Mouse (Mus musculus): ENCODE measurements around the gene Hoxa6. TPM values are rescaled to one million over a fixed set of nuclear protein-coding genes. Genes with fewer than 3 reads are reported as not detected.

The Hoxa6 gene
- total and polyA plus RNA-seq, 3 experiments = 0.16 TPM; not detected in 2

DNA sequence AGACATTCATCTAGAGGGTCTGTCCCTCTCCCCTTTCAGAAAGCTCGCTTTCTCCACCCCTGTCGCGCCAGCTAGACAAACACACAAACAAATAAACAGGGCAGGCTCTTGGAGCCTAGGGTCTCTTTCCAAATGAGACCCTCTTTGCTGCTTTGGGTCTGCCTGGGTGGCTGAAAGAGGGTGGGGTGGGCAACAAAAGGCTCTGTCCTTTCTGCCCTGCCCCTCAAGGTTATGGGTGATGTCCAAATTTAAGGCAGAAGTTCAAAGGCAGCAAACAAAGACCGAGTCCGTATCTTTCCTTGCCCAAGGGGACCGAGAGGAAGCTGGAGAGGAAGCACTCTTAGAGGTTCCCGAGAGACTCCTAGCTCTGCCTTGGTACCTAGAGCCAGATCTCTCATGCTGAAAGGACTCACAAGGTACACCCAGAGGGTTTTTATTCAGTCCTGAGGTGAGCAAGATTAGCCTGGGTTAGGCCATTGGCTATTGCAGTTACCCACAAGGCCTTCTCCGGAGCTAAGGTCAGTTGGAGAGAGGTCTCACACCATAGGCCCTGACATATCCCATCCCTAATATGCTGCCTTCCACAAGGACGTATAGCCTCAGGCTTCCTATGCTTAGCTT, 32.6 kb upstream of the Hoxa6 start:
- ATAC-seq (ENCODE audit: extremely low read depth, insufficient number of reproducible peaks, low FRiP score, poor library complexity, severe bottlenecking) = no peak
- TF ChIP-seq POLR2AphosphoS5 (IDR thresholded peaks at IDR 0.05; ENCODE audit: insufficient replicate concordance, low read depth, low read length) = no peak
- TF ChIP-seq TAL1 (conservative IDR thresholded peaks at IDR 0.05; ENCODE audit: low read depth, low read length) = no peak
- no peak for TF ChIP-seq CTCF (IDR thresholded peaks at IDR 0.05; ENCODE audit: low read depth, low read length)

DNA sequence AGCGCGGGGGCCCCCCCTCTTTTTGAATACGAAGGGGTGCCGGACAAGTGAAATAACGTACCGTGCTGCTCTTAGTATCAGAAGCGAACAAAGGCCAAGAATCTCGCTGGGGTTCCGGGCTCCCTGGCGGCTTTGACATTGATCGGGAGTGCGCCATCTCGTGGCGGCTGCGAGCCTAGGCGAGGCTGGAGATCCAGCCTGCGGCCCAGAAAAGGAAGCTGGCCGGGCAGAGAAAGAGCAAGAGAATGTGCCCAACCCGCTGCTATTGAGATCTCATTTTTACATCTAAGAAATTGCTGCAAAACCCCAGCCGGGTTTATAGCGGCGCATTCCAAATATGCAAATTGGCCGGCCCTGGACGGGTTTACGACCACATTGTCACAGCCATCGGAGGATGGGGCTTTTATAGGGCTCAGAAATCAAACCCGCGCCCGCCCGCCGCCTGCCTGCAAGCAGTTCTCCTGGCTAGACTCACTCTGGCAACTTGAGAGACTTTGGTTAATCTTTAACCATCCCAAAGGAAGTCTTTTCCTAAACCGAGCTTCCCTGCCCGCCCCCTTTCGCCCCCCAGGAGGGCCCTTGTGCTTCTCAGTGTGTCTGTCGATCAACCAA, 32.0 kb upstream of the Hoxa6 start, which contains the start of gene Hoxa10:
Gene Hoxa10, minus strand, starts transcription at position 466 of the 612 bp plus-strand sequence.
- Histone ChIP-seq H3K36me3 (replicated peaks) (no peaks in the 10 kb centered on the region), H3K9me3 (replicated peaks) (no peaks in the 10 kb centered on the region), H3K4me3 (ENCODE audit: low read depth, low read length) (no peak within 1 kb of the TSS), H3K27me3 (ENCODE audit: insufficient read depth, low read length) (peaks cover 26% of the 10 kb centered on the region), H3K4me1 (ENCODE audit: insufficient read depth, low read depth, low read length) (no peaks in the 10 kb centered on the region)
- TF ChIP-seq GATA2 (IDR thresholded peaks at IDR 0.05; ENCODE audit: borderline replicate concordance, low read depth, low read length) (no peak), CTCF (IDR thresholded peaks at IDR 0.05; ENCODE audit: low read depth, low read length) (no peak)
- ATAC-seq (ENCODE audit: extremely low read depth, insufficient number of reproducible peaks, low FRiP score, poor library complexity, severe bottlenecking) (no peak), DNase-seq (ENCODE audit: low spot score) (no peak)

More for the DNA sequence above, 32.6 kb upstream of the Hoxa6 start:
- Histone ChIP-seq H3K4me3 (ENCODE audit: low read depth, low read length) (no peak overlapping the region), H3K9me3 (replicated peaks) (no peaks in the 10 kb centered on the region), H3K36me3 (replicated peaks) (no peaks in the 10 kb centered on the region), H3K4me1 (ENCODE audit: insufficient read depth, low read depth, low read length) (no peaks in the 10 kb centered on the region), H3K27me3 (ENCODE audit: insufficient read depth, low read length) (peaks cover 27% of the 10 kb centered on the region)
- no peak for DNase-seq (ENCODE audit: low spot score)

DNA sequence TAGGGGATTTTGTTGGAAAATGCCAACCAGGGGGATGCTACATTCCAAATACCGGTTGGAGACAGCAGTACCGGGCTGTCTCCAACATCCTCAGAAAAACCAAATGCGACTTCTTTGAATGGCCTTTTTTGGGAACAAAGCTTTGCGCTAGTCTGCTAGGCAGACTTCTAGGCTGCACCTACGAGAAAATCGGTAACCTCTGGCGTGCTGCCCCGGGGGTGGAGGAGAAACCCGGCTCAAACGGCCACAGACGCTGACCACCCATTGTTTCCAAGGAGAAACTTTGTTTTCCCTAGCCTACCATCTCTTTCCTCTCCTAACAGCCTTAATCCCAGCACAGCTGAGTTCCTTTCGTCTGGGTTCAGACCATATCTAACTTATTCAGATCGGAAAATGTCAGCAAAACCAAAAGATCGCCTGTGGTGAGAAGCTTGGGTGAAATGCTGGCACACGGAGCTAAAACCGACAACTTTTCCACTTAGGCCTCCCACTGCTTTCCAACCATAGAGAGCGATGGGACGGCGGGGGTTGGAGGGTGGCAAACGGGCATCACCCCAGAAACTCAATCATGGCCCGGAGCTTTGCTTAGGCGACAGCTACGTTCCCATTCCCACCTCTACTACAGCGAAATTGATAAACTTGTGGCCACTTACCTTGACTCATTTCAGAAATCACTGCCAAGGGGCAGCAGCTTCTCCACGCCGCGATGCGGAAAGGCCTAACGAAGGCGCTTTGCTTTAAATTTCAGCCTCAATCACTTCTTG, 31.3 kb upstream of the Hoxa6 start:
- H3K4me3 ChIP-seq (ENCODE audit: low read depth, low read length) = no peak overlapping the region
- TF ChIP-seq CTCF (IDR thresholded peaks at IDR 0.05; ENCODE audit: low read depth, low read length) (no peak), TAL1 (conservative IDR thresholded peaks at IDR 0.05; ENCODE audit: low read depth, low read length) (no peak), GATA1 (IDR thresholded peaks at IDR 0.05; ENCODE audit: borderline replicate concordance, low read length) (no peak), GATA2 (IDR thresholded peaks at IDR 0.05; ENCODE audit: borderline replicate concordance, low read depth, low read length) (no peak), POLR2AphosphoS5 (IDR thresholded peaks at IDR 0.05; ENCODE audit: insufficient replicate concordance, low read depth, low read length) (no peak)
- peaks cover 22% of the 10 kb centered on the region for H3K27me3 ChIP-seq (ENCODE audit: insufficient read depth, low read length)

DNA sequence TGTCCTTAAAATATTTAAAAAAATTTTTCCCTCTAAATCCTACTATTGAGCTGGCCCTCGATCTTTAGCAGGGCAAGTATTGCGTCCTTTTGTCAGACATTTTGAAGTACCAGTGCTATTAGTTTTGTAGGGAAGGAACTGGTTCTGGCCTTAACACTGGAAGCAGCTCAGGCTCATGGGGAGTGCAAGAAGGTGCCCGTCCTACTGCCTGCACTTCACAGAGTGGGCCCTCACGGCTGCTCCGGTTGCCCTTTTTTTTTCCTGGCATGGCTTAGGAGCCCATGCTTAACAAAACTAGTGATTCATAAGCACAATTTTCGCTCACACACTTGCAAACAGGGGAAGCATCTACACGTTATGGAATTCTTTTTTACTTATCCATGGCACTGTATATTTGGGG, 30.5 kb upstream of the Hoxa6 start:
- H3K27me3 ChIP-seq (ENCODE audit: insufficient read depth, low read length) = peaks cover 27% of the 10 kb centered on the region

More for the DNA sequence above, 31.3 kb upstream of the Hoxa6 start:
- DNase-seq (ENCODE audit: low spot score) = no peak
- 0 out of 2 replicates have a peak, but pooled peaks cover under 1% of the 10 kb centered on the region for H3K9me3 ChIP-seq (replicated peaks)
- ATAC-seq (ENCODE audit: extremely low read depth, insufficient number of reproducible peaks, low FRiP score, poor library complexity, severe bottlenecking) = no peak
- no peaks in the 10 kb centered on the region for H3K36me3 ChIP-seq (replicated peaks)
- H3K4me1 ChIP-seq (ENCODE audit: insufficient read depth, low read depth, low read length) = no peaks in the 10 kb centered on the region

DNA sequence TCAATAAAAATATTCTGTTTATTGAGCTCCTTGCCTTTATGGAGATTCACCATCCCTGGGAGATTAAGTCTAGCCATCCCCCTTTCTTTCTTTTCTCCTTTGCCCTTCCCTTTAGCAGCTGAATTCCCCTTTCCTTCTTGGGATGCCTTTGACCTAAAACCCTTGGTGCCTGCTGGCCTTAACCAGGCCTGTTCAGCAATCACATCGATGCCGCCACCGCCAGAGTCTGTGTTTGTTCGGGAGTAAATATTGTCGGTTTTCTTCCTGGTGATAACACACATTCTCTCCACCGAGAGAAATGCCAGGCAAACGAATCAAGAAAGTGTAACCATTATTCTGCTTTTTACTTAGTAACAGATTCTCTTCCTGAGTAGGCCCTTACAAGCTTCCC, 29.6 kb upstream of the Hoxa6 start:
- no peak overlapping the region for H3K4me3 ChIP-seq (ENCODE audit: low read depth, low read length)
- TF ChIP-seq GATA1 (IDR thresholded peaks at IDR 0.05; ENCODE audit: borderline replicate concordance, low read length) = no peak
- no peak for TF ChIP-seq POLR2AphosphoS5 (IDR thresholded peaks at IDR 0.05; ENCODE audit: insufficient replicate concordance, low read depth, low read length)
- TF ChIP-seq GATA2 (IDR thresholded peaks at IDR 0.05; ENCODE audit: borderline replicate concordance, low read depth, low read length) = no peak
- peaks cover 31% of the 10 kb centered on the region for H3K27me3 ChIP-seq (ENCODE audit: insufficient read depth, low read length)
- ATAC-seq (ENCODE audit: extremely low read depth, insufficient number of reproducible peaks, low FRiP score, poor library complexity, severe bottlenecking) (no peak), DNase-seq (ENCODE audit: low spot score) (no peak)
- H3K4me1 ChIP-seq (ENCODE audit: insufficient read depth, low read depth, low read length) = no peaks in the 10 kb centered on the region
- H3K9me3 ChIP-seq (replicated peaks) = peaks cover 12% of the 10 kb centered on the region
- H3K36me3 ChIP-seq (replicated peaks) = no peaks in the 10 kb centered on the region

More for the DNA sequence above, 30.5 kb upstream of the Hoxa6 start:
- Histone ChIP-seq H3K4me3 (ENCODE audit: low read depth, low read length) (no peak overlapping the region), H3K9me3 (replicated peaks) (peaks cover 8% of the 10 kb centered on the region), H3K36me3 (replicated peaks) (no peaks in the 10 kb centered on the region), H3K4me1 (ENCODE audit: insufficient read depth, low read depth, low read length) (no peaks in the 10 kb centered on the region)
- ATAC-seq (ENCODE audit: extremely low read depth, insufficient number of reproducible peaks, low FRiP score, poor library complexity, severe bottlenecking) (no peak), DNase-seq (ENCODE audit: low spot score) (no peak)
- no peak for TF ChIP-seq POLR2AphosphoS5 (IDR thresholded peaks at IDR 0.05; ENCODE audit: insufficient replicate concordance, low read depth, low read length)
- no peak for TF ChIP-seq GATA2 (IDR thresholded peaks at IDR 0.05; ENCODE audit: borderline replicate concordance, low read depth, low read length)
- TF ChIP-seq CTCF (IDR thresholded peaks at IDR 0.05; ENCODE audit: low read depth, low read length) = no peak
- no peak for TF ChIP-seq TAL1 (conservative IDR thresholded peaks at IDR 0.05; ENCODE audit: low read depth, low read length)
- no peak for TF ChIP-seq GATA1 (IDR thresholded peaks at IDR 0.05; ENCODE audit: borderline replicate concordance, low read length)

DNA sequence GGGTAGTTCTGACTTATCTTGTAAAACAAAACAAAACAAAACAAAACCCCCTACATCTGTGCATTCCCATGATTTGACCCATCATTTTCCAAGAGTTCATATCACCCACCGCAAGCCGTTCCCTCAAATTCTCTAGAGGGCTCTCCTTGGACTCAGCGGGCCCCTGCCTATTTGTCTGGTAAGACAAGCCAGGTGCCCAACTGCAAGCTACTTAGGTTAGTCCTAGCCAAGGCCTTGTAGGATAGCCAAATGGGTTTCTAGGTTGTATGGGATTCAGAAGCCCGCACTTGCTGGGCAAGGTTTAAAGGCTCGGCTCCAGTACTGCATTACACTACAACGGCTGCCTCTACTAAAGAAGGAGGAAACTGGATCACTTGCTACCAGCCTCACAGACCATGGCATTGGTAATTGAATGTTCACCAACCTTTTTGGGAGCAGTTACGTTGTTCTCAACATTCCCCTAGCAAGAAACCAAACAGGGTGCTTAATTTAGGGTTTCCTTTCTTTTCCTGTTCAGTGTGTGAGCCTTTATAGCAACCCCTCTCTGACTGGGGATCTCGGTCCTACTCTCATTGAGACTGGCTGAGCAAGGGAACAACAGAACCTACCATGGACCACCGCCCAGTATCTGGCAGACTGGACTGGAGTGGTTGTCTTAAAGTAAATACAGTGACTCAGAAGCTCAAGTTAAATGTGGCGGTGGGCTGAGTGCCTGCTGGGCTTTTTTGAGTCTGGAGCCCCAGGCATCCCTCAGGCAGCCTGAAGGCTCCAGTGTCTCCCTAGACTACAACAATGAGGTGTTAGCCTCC, 29.0 kb upstream of the Hoxa6 start:
- Histone ChIP-seq H3K36me3 (replicated peaks) (no peaks in the 10 kb centered on the region), H3K4me3 (ENCODE audit: low read depth, low read length) (no peak overlapping the region), H3K4me1 (ENCODE audit: insufficient read depth, low read depth, low read length) (no peaks in the 10 kb centered on the region), H3K27me3 (ENCODE audit: insufficient read depth, low read length) (peaks cover 37% of the 10 kb centered on the region), H3K9me3 (replicated peaks) (peaks cover 12% of the 10 kb centered on the region)
- TF ChIP-seq GATA1 (IDR thresholded peaks at IDR 0.05; ENCODE audit: borderline replicate concordance, low read length) (no peak), POLR2AphosphoS5 (IDR thresholded peaks at IDR 0.05; ENCODE audit: insufficient replicate concordance, low read depth, low read length) (no peak), CTCF (IDR thresholded peaks at IDR 0.05; ENCODE audit: low read depth, low read length) (no peak), GATA2 (IDR thresholded peaks at IDR 0.05; ENCODE audit: borderline replicate concordance, low read depth, low read length) (no peak), TAL1 (conservative IDR thresholded peaks at IDR 0.05; ENCODE audit: low read depth, low read length) (no peak)
- no peak for DNase-seq (ENCODE audit: low spot score)
- no peak for ATAC-seq (ENCODE audit: extremely low read depth, insufficient number of reproducible peaks, low FRiP score, poor library complexity, severe bottlenecking)
